Mouse (Mus musculus) small intestine, adult 2 months (tissue): Measurements from ENCODE around the gene Il21. TPM values are rescaled to one million over a fixed set of nuclear protein-coding genes. Genes with fewer than 3 reads are reported as not detected.

Experiments used
- H3K27ac ChIP-seq: fragments of 200-500 bp; 2 replicates; pipeline ENCODE4 v1.5.1; 2012; ENCODE audit warnings: low read depth, low read length, control low read depth, inconsistent platforms; ENCODE audit not compliant: insufficient read depth
- H3K27me3 ChIP-seq: fragments of 200-500 bp; 2 replicates; pipeline ENCODE4 v1.6.1; 2012; ENCODE audit warnings: mild to moderate bottlenecking, moderate library complexity, low read length, inconsistent platforms; ENCODE audit not compliant: control insufficient read depth, insufficient read depth
- H3K36me3 ChIP-seq: fragments of 200-500 bp; 2 replicates; pipeline ENCODE4 v1.6.1; 2012; ENCODE audit warnings: mild to moderate bottlenecking, low read length, control low read depth, inconsistent platforms; ENCODE audit not compliant: control insufficient read depth, insufficient read depth
- H3K4me1 ChIP-seq: fragments of 200-500 bp; 2 replicates; pipeline ENCODE4 v1.6.1; 2012; ENCODE audit warnings: low read length, inconsistent platforms, mixed read lengths; ENCODE audit not compliant: control insufficient read depth, insufficient read depth, insufficient read length
- H3K4me3 ChIP-seq: fragments of 200-500 bp; 2 replicates; pipeline ENCODE4 v1.5.1; 2012; ENCODE audit warnings: low read depth, mild to moderate bottlenecking, control low read depth, inconsistent platforms, low read length, moderate library complexity
- CTCF ChIP-seq: fragments of 200-500 bp; IDR thresholded peaks from 2 replicates; pipeline ENCODE4 v1.5.1; 2012; ENCODE audit warnings: low read depth, mild to moderate bottlenecking, control low read depth, inconsistent platforms, low read length, moderate library complexity, mixed read lengths; ENCODE audit not compliant: insufficient replicate concordance, insufficient read length; ENCODE audit errors: extremely low read depth
- POLR2A ChIP-seq: fragments of 200-500 bp; IDR thresholded peaks from 2 replicates; pipeline ENCODE4 v1.6.1; 2012; ENCODE audit warnings: low read depth, mild to moderate bottlenecking, control low read depth, inconsistent platforms, low read length, moderate library complexity
- WGBS: fragments of 180-500 bp; shearing (Covaris S2); methylation state at CpG from one replicate; pipeline ENCODE4 v1.1.7; 2018; 5-methylcytosine and 5-hydroxymethylcytosine counted together
- polyA plus RNA-seq: library from polyadenylated mRNA; depleted of rRNA; stranded (reverse); fragments of >200 nt; gene quantifications from 2 replicates; pipeline ENCODE4 v1.2.3, GENCODE M21; 2012

The Il21 gene
- polyA plus RNA-seq, 1 experiment: not detected

DNA sequence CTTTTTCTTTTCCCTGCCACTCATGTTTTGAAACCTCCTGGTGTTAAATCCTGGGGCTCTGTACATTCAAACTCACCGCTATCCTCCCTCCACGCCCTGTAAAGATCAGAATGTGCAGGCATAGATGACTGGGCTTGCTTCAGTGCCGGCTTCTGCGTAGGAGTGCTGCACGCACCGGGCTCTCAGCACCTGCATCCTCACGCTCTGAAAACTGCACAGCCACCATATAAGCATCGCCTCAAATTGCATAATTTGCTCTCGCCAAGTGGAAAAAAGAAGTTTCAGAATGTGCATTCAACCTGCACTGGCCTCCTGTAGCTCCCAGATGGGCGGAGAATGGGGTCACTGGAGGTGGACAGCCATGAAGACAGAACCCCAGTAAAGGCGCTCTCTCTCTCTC, 35.9 kb upstream of the Il21 start:
- H3K36me3 ChIP-seq: no peaks in the 10 kb centered on the region
- H3K4me3 ChIP-seq: no peak overlapping the region
- WGBS: 78% methylated on average over 11 of the region's 11 CpGs
- no peak overlapping the region for H3K27ac ChIP-seq
- H3K4me1 ChIP-seq: no peaks in the 10 kb centered on the region
- TF ChIP-seq POLR2A: no peak
- TF ChIP-seq CTCF: no peak
- H3K27me3 ChIP-seq: no peaks in the 10 kb centered on the region

DNA sequence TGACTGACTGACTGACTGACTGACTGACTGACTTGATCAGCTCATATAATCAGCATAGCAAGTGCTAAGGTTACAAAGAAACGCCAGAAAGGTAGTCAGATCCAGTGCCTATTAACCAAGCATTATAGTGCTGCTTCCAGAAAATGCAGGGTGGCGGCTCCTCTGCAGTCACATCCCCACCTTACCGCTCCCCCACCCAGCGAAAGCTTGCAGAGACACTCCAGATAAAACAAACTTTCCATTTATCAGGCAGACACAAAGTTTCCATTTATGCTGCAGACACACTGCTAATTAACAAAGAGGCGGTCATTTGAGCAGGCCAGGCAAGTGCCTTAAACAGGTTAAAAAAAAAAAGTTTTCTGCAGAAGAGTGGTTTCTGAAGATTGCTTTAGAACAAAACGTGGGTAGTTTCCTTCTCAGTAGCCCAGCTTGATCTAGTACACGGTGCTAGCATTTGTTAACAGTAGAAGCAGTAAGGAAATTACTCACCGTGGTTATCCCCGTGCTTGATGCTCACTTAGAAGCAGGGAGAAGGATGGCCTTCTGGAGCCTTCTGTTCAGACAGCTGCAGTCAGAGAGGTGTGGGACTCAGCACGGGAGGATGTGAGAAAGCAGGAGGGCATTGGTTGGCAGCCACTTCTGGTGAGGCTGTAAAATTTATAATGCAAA, 27.0 kb upstream of the Il21 start:
- Histone ChIP-seq H3K4me3 (no peak overlapping the region), H3K36me3 (no peaks in the 10 kb centered on the region), H3K27ac (no peak overlapping the region), H3K4me1 (no peaks in the 10 kb centered on the region), H3K27me3 (no peaks in the 10 kb centered on the region)
- TF ChIP-seq CTCF (no peak), POLR2A (no peak)
- WGBS: 39% methylated on average over 10 of the region's 10 CpGs

- no peaks in the 10 kb centered on the region for H3K36me3 ChIP-seq
- TF ChIP-seq CTCF (no peak), POLR2A (no peak)
- no peaks in the 10 kb centered on the region for H3K27me3 ChIP-seq
- no peaks in the 10 kb centered on the region for H3K4me1 ChIP-seq
- no peak overlapping the region for H3K27ac ChIP-seq
- WGBS: 87% methylated on average over 15 of the region's 15 CpGs
- H3K4me3 ChIP-seq: no peak overlapping the region
Measured at GRCm38 (mm10) chr3:37257776-37258175, 25.3 kb upstream of the Il21 start.

GRCm38 (mm10) chr3:37250967-37251366, 18.5 kb upstream of the Il21 start:
- Histone ChIP-seq H3K27ac (no peak overlapping the region), H3K4me1 (no peaks in the 10 kb centered on the region), H3K36me3 (no peaks in the 10 kb centered on the region), H3K27me3 (no peaks in the 10 kb centered on the region), H3K4me3 (no peak overlapping the region)
- WGBS: 89% methylated on average over 3 of the region's 3 CpGs
- no peak for TF ChIP-seq CTCF
- TF ChIP-seq POLR2A: no peak

DNA sequence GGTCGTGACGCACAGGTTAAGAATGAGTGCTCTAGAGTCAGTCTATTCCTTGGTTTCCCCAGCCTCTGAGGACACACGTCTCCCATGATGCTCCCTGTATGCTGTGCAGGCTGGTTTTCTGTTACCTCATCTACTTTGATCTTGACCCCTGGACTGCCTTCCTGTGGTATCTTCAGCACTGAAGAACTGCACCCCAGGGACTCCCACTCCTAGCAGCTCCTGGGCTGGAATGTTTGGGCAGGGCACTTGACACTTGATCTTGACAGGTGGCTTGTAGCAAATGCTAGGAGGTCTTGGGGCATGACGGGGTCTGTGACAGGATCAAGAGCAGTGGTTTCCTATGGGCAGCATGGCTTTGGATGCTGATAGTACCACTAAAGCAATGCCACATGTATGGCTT, 2.6 kb upstream of the Il21 start:
- Histone ChIP-seq H3K36me3 (no peaks in the 10 kb centered on the region), H3K4me3 (no peak overlapping the region), H3K4me1 (no peaks in the 10 kb centered on the region), H3K27me3 (no peaks in the 10 kb centered on the region), H3K27ac (no peak overlapping the region)
- TF ChIP-seq CTCF (no peak), POLR2A (no peak)
- whole genome bisulfite sequencing: 79% methylated on average over 4 of the region's 4 CpGs

DNA sequence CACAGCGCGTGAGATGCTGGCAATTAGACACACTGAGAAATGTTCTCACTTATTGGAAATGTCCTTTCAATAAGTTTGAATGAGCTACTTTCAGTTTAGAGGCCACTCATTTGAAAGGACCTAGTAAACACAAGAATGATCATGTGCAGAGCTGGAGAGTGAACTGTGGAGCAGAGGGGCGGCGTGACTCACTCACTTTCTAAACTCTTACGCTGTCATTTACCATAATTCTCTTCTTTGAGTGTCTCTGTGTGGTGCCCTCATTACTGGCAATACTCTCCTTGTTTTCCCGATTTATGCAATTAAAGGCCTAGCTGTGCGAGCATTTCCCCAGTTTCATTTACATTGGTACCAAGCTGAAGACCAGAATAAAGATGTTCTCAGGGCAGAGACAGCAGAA, 1.3 kb downstream of the Il21 start:
- WGBS: 81% methylated on average over 7 of the region's 7 CpGs
- Histone ChIP-seq H3K36me3 (no peaks in the 10 kb centered on the region), H3K27ac (no peak overlapping the region), H3K27me3 (no peaks in the 10 kb centered on the region; the same call in 1 of the 2 replicates), H3K4me3 (no peak overlapping the region), H3K4me1 (no peaks in the 10 kb centered on the region)
- no peak for TF ChIP-seq CTCF
- no peak for TF ChIP-seq POLR2A

- H3K27me3 ChIP-seq: no peaks in the 10 kb centered on the region; the same call in 1 of the 2 replicates
- WGBS: 43% methylated on average over 11 of the region's 11 CpGs
- no peaks in the 10 kb centered on the region for H3K4me1 ChIP-seq
- H3K4me3 ChIP-seq: no peak overlapping the region
- TF ChIP-seq POLR2A: no peak
- no peak for TF ChIP-seq CTCF
- H3K36me3 ChIP-seq: no peaks in the 10 kb centered on the region
- no peak overlapping the region for H3K27ac ChIP-seq
Measured at GRCm38 (mm10) chr3:37229082-37229829, 3.2 kb downstream of the Il21 start.

- no peaks in the 10 kb centered on the region; the same call in 1 of the 2 replicates for H3K27me3 ChIP-seq
- no peaks in the 10 kb centered on the region for H3K4me1 ChIP-seq
- no peak overlapping the region for H3K4me3 ChIP-seq
- H3K36me3 ChIP-seq: no peaks in the 10 kb centered on the region
- TF ChIP-seq CTCF: no peak
- TF ChIP-seq POLR2A: no peak
- no peak overlapping the region for H3K27ac ChIP-seq
- WGBS: 88% methylated on average over 13 of the region's 13 CpGs
Measured at GRCm38 (mm10) chr3:37225124-37225523, 7.3 kb downstream of the Il21 start.
